Mouse (Mus musculus): Measurements from ENCODE around the gene Cped1. TPM values are rescaled to one million over a fixed set of nuclear protein-coding genes. Genes with fewer than 3 reads are reported as not detected.

Gene Cped1
- polyA plus RNA-seq (2012; rRNA removed): 7.0 and 15.0 TPM in 2 replicates

GRCm38 (mm10) chr6:21985732-21986540, at the start of gene Cped1:
Gene Cped1, plus strand, starts transcription at chr6:21985916.

GRCm38 (mm10) chr6:21949226-21949731, 36.4 kb upstream of the Cped1 start, which contains the start of gene Ing3:
Gene Ing3, plus strand, starts transcription at chr6:21949571.

GRCm38 (mm10) chr6:22288004-22288736, 302.5 kb downstream of the Cped1 start, which contains the start of gene Wnt16:
Gene Wnt16, plus strand, starts transcription at chr6:22288227.

Other genes starting within 250 kb of the Cped1 start
- 17.3 and 17.6 TPM in 2 replicates for gene Tspan12, start 133.4 kb upstream of the Cped1 start, polyA plus RNA-seq (2012; rRNA removed)
- gene Ing3, start 36.3 kb upstream of the Cped1 start, polyA plus RNA-seq (2012; rRNA removed): 21.5 and 26.4 TPM in 2 replicates

All from central nervous system, embryonic 11.5 days (tissue).